Mouse (Mus musculus) CD4-positive, CD25-positive, alpha-beta regulatory T cell, adult 4 months (primary cell): ENCODE measurements around the gene Nt5c3b. TPM values are rescaled to one million over a fixed set of nuclear protein-coding genes. Genes with fewer than 3 reads are reported as not detected.

Experiments used
- ATAC-seq: one replicate; pipeline ENCODE4 v1.8.0; 2017
- polyA plus RNA-seq, 2 experiments: library from polyadenylated mRNA; unstranded; fragments of 100-300 nt; shearing (Covaris generic); gene quantifications; one replicate each; pipeline ENCODE4 v1.2.1; 2017

The Nt5c3b gene
- polyA plus RNA-seq, 2 experiments from 2014 or later, result 126 to 156 TPM

GRCm38 (mm10) chr11:100377989-100378388 lies 63.6 kb downstream of the Nt5c3b start:
- ATAC-seq, result no peak

GRCm38 (mm10) chr11:100376746-100377389 lies 64.7 kb downstream of the Nt5c3b start:
- no peak for ATAC-seq

GRCm38 (mm10) chr11:100376005-100376404 lies 65.6 kb downstream of the Nt5c3b start:
- no peak for ATAC-seq

GRCm38 (mm10) chr11:100375127-100375526 lies 66.5 kb downstream of the Nt5c3b start:
- no peak for ATAC-seq

Other genes starting within 250 kb of the Nt5c3b start
- gene Krt9, start 248.6 kb downstream of the Nt5c3b start, polyA plus RNA-seq, result not detected
- gene Krt14, start 234.3 kb downstream of the Nt5c3b start, polyA plus RNA-seq, result not detected
- not detected for gene Krt16, start 192.9 kb downstream of the Nt5c3b start, polyA plus RNA-seq
- 1 to 10 TPM; 1.7 to 6.4 TPM for gene Krt17, start 180.8 kb downstream of the Nt5c3b start, polyA plus RNA-seq
- gene Krt42, start 171.9 kb downstream of the Nt5c3b start, polyA plus RNA-seq, result not detected
- 1,000 to 10,000 TPM; 1,870 to 3,129 TPM for gene Eif1, start 121.9 kb downstream of the Nt5c3b start, polyA plus RNA-seq
- gene Gast, start 107.4 kb downstream of the Nt5c3b start, polyA plus RNA-seq, result not detected
- under 1 TPM in 1 of 2 experiments, not detected in 1; 0.50 TPM for gene Hap1, start 85.7 kb downstream of the Nt5c3b start, polyA plus RNA-seq
- gene Jup, start 44.0 kb downstream of the Nt5c3b start, polyA plus RNA-seq, result 1 to 10 TPM in 1 of 2 experiments, under 1 TPM in 1; 0.32 to 1.9 TPM
- not detected for gene P3h4, start 27.0 kb downstream of the Nt5c3b start, polyA plus RNA-seq
- gene Fkbp10, start 26.1 kb downstream of the Nt5c3b start, polyA plus RNA-seq, result not detected
- under 1 TPM; 0.16 to 0.65 TPM for gene Klhl10, start 109 bp upstream of the Nt5c3b start, polyA plus RNA-seq
- 1 to 10 TPM; 2.2 to 3.0 TPM for gene Klhl11, start 30.9 kb upstream of the Nt5c3b start, polyA plus RNA-seq
- 100 to 1,000 TPM; 102 to 153 TPM for gene Acly, start 86.2 kb upstream of the Nt5c3b start, polyA plus RNA-seq
- under 1 TPM in 1 of 2 experiments, not detected in 1; 0.24 TPM for gene Ttc25, start 103.8 kb upstream of the Nt5c3b start, polyA plus RNA-seq
- 100 to 1,000 TPM; 185 to 348 TPM for gene Cnp, start 133.1 kb upstream of the Nt5c3b start, polyA plus RNA-seq
- gene Nkiras2, start 177.4 kb upstream of the Nt5c3b start, polyA plus RNA-seq, result 10 to 100 TPM; 27.1 to 30.3 TPM
- 100 to 1,000 TPM; 426 to 510 TPM for gene Dnajc7, start 178.4 kb upstream of the Nt5c3b start, polyA plus RNA-seq